Mouse (Mus musculus): ENCODE data around the gene Pknox2.

GRCm38 (mm10) chr9:37101059-37101940 lies 45.9 kb downstream of the Pknox2 start:
- no peak for TF ChIP-seq CHD2 (IDR thresholded peaks at IDR 0.05; ENCODE audit: low read depth, low read length)
- no peak for TF ChIP-seq ZC3H11A (IDR thresholded peaks at IDR 0.05; ENCODE audit: borderline replicate concordance, low read depth, low read length)
- no peak for TF ChIP-seq MAFK (IDR thresholded peaks at IDR 0.05; ENCODE audit: insufficient read depth, low read depth, low read length)
- TF ChIP-seq HCFC1 (IDR thresholded peaks at IDR 0.05; ENCODE audit: borderline replicate concordance, insufficient read depth, low read length): no peak
- TF ChIP-seq ZNF384 (IDR thresholded peaks at IDR 0.05; ENCODE audit: low read depth, low read length): no peak

Data from ES-E14 (cell line).